Mouse (Mus musculus) forebrain, embryonic 14.5 days (tissue): ENCODE measurements around the gene Adamtsl1. TPM values are rescaled to one million over a fixed set of nuclear protein-coding genes. Genes with fewer than 3 reads are reported as not detected.

ENCODE experiments used
- ATAC-seq: fragments of 200-750 bp; cut with Nextera tagmentation; 2 replicates; pipeline ENCODE4 v1.8.0; 2017; ENCODE audit warnings: mild to moderate bottlenecking, moderate library complexity
- DNase-seq: peaks from one replicate; pipeline ENCODE4 v3.0.0-alpha.2; 2015; ENCODE audit warnings: low spot score
- H3K27ac ChIP-seq: fragments of 300-500 bp; sonication (generic); 2 replicates; pipeline ENCODE4 v1.5.1; 2014; ENCODE audit warnings: low read depth, mild to moderate bottlenecking, control low read depth, low read length, moderate library complexity
- H3K27me3 ChIP-seq: fragments of 300-500 bp; sonication (generic); replicated peaks from 2 replicates; pipeline ENCODE4 v1.6.1; 2014; ENCODE audit warnings: low read length, control low read depth, mixed read lengths; ENCODE audit not compliant: control insufficient read depth, insufficient read depth
- H3K36me3 ChIP-seq: fragments of 300-500 bp; sonication (generic); 2 replicates; pipeline ENCODE4 v1.6.1; 2014; ENCODE audit warnings: low read length, control low read depth; ENCODE audit not compliant: control insufficient read depth, insufficient read depth
- H3K4me1 ChIP-seq: fragments of 300-500 bp; sonication (generic); 2 replicates; pipeline ENCODE4 v1.6.1; 2014; ENCODE audit warnings: antibody characterized with exemption, low read length, control low read depth; ENCODE audit not compliant: control insufficient read depth, insufficient read depth
- H3K4me2 ChIP-seq: fragments of 300-500 bp; sonication (generic); 2 replicates; pipeline ENCODE4 v1.6.1; 2014; ENCODE audit warnings: mild to moderate bottlenecking, control low read depth, low read length
- H3K4me3 ChIP-seq: fragments of 300-500 bp; sonication (generic); 2 replicates; pipeline ENCODE4 v1.5.1; 2014; ENCODE audit warnings: low read depth, low read length, control low read depth
- H3K9ac ChIP-seq: fragments of 300-500 bp; sonication (generic); 2 replicates; pipeline ENCODE4 v1.6.1; 2014; ENCODE audit warnings: mild to moderate bottlenecking, low read length, control low read depth, moderate library complexity
- H3K9me3 ChIP-seq: fragments of 300-500 bp; sonication (generic); replicated peaks from 2 replicates; pipeline ENCODE4 v1.6.1; 2016; ENCODE audit warnings: low read length, control low read depth, mixed read lengths; ENCODE audit not compliant: control insufficient read depth
- WGBS: fragments of 180-500 bp; shearing (Covaris S2); extraction: QIAGEN DNeasy Blood & Tissue Kit; methylation state at CpG from one replicate; pipeline ENCODE4 v1.1.7; 2014; 5-methylcytosine and 5-hydroxymethylcytosine counted together
- polyA plus RNA-seq: library from polyadenylated mRNA; unstranded; fragments of >200 nt; fragmentation: Nextera tagmentation; extraction: Ambion mirVana; gene quantifications from 2 replicates; pipeline ENCODE4 v1.2.1, GENCODE M21; 2014

The Adamtsl1 gene
- polyA plus RNA-seq, 1 experiment from 2014 or later = 2.2 TPM

DNA sequence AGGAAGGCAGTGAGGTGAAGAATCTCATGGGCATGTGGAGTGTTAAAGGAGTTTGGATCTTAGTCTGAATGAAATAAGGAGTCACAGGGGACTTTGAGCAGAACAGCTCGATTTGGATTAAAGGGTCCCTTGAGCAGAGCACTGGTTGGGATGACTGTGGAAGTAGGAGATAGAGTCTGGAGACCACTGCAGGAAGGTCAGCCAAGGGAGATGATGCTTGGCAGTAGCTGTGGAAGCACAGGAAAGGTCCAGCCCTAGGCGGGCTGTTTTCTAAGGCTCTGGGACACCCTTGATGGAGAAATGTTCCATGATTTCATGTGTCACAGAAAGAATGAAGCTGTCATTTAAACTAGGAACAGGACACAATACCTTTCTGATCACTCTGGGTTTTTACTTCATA, 689.3 kb downstream of the Adamtsl1 start:
- H3K27ac ChIP-seq = no peak overlapping the region
- H3K27me3 ChIP-seq = no peaks in the 10 kb centered on the region
- no peak overlapping the region for H3K4me2 ChIP-seq
- no peaks in the 10 kb centered on the region for H3K9me3 ChIP-seq
- WGBS = 78% methylated on average over 2 of the region's 2 CpGs
- DNase-seq (no peak), ATAC-seq (no peak)
- H3K36me3 ChIP-seq = no peaks in the 10 kb centered on the region
- H3K9ac ChIP-seq = no peak overlapping the region
- H3K4me1 ChIP-seq = no peaks in the 10 kb centered on the region
- H3K4me3 ChIP-seq = no peak overlapping the region

DNA sequence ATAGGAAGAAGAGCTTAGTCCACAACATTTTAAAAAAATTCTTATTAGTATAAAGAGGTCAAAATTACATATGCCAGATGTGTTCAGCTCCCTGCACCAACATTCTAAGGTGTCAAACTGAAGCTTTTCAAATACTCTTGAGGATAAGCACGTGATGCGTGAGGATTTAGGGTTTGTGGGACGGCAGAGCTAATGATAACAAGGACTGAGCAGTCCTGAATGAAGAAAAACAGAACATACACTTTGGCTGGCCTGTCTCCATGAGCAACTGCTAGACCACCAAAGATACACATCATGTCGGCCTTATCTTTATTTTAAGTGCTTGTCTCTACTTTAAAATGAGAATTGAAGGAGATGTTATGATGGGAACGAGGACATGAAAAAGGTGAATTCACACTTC, 710.9 kb downstream of the Adamtsl1 start:
- Histone ChIP-seq H3K4me2 (no peak overlapping the region), H3K9me3 (no peaks in the 10 kb centered on the region), H3K36me3 (no peaks in the 10 kb centered on the region), H3K27me3 (no peaks in the 10 kb centered on the region), H3K27ac (no peak overlapping the region), H3K4me3 (no peak overlapping the region), H3K9ac (no peak overlapping the region), H3K4me1 (no peaks in the 10 kb centered on the region)
- DNase-seq (no peak), ATAC-seq (no peak)
- 88% methylated on average over 5 of the region's 5 CpGs for WGBS

DNA sequence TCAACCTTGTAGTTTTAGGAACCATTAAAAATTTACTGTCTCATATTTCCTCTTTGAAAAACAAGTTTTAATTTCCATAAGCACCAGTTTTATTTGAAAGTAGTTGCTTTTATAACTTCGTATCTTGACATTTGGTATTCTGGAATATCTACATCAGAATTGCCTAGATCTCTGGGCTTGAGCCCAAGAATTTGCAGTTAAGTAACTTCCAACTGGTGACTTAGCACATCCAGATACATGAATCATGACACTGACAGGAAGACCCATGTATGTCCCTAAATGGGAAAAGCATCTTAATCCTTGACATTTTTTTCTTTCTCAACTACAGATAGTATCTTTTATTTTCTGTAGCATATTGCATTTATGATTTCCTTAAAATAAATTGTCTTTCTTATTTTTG, 713.1 kb downstream of the Adamtsl1 start:
- H3K27me3 ChIP-seq = no peaks in the 10 kb centered on the region
- H3K4me2 ChIP-seq = no peak overlapping the region
- no peak overlapping the region for H3K27ac ChIP-seq
- H3K36me3 ChIP-seq = no peaks in the 10 kb centered on the region
- no peaks in the 10 kb centered on the region for H3K9me3 ChIP-seq
- no peaks in the 10 kb centered on the region for H3K4me1 ChIP-seq
- H3K9ac ChIP-seq = no peak overlapping the region
- DNase-seq (no peak), ATAC-seq (no peak)
- no peak overlapping the region for H3K4me3 ChIP-seq
- WGBS = 92% methylated on average over 1 of the region's 1 CpGs

DNA sequence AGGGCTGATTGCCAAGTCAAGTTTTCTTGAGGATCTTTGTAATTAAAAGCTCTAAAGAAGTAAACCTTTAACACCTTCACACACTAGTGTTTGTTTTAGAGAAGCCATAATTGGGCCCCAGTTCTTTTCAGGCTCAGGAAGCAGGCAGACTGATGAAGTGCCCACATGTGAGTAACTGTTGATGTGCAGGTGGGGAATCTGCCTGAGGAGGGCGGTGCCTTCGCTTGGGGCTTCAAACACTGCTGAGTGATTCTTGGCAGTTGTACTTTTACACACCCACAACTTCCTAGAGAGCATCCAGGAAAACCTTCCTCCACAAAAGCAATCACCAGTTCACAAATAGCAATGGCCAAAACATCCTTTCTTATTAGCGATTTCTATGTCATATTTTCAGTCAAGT, 719.2 kb downstream of the Adamtsl1 start:
- Histone ChIP-seq H3K27ac (no peak overlapping the region), H3K4me3 (no peak overlapping the region), H3K9me3 (no peaks in the 10 kb centered on the region), H3K27me3 (no peaks in the 10 kb centered on the region), H3K36me3 (no peaks in the 10 kb centered on the region), H3K4me2 (no peak overlapping the region), H3K9ac (no peak overlapping the region), H3K4me1 (no peaks in the 10 kb centered on the region)
- DNase-seq (peak; percentile 9), ATAC-seq (no peak)
- 55% methylated on average over 3 of the region's 3 CpGs for WGBS

DNA sequence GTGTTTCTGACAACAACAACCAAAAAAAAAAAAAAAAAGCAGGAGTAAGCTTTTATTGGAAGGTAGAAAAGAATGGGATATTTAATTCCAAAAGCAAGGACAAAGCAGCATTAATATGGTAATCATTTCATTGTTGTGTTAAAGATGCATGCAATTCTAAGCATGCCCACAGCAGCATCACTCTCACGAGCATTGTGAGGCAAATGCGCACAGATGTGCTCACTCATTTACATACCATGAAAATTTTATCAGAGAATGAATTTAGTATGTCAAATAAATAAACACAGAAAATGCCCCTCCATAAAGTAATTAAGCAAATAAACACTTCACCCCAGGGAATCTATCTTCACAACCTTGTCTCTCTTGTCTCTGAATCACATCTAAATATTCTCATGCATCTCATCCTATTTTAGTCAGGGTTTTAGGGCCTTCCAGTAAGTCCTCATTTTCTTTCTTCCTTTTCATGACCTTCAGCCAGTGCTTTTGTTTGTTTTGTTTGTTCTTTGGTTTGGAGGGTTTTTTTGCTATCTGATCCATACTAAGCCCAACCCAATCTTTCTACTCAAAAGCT, 728.0 kb downstream of the Adamtsl1 start:
- H3K4me1 ChIP-seq = no peaks in the 10 kb centered on the region
- H3K9ac ChIP-seq = no peak overlapping the region
- H3K4me2 ChIP-seq = no peak overlapping the region
- peak; percentile 84 for ATAC-seq
- H3K9me3 ChIP-seq = no peaks in the 10 kb centered on the region
- DNase-seq = peak; percentile 53
- H3K4me3 ChIP-seq = no peak overlapping the region
- no peaks in the 10 kb centered on the region for H3K36me3 ChIP-seq
- 29% methylated on average over 2 of the region's 2 CpGs for WGBS
- H3K27me3 ChIP-seq = no peaks in the 10 kb centered on the region
- no peak overlapping the region for H3K27ac ChIP-seq

DNA sequence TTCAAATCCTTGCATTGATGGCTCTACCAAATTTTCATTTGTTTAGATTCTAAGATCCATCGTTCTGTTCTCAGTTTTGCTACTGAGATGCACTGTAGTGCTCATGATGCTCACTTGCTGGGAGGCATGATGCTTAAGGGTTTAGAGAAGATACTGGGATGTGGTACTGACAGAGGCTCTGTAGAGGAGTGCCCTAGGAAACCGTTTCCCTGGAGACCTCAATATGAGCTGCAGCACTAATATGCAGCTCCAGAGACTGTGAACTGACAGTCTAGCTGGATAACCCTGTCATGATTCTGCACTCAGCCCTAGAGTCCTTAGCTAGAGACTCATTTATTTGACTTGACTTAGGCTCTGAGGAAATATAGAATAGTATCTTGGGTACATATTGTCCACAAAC, 756.1 kb downstream of the Adamtsl1 start:
- ATAC-seq (no peak), DNase-seq (no peak)
- Histone ChIP-seq H3K27me3 (no peaks in the 10 kb centered on the region), H3K9me3 (no peaks in the 10 kb centered on the region), H3K4me2 (no peak overlapping the region), H3K27ac (no peak overlapping the region), H3K36me3 (no peaks in the 10 kb centered on the region), H3K4me3 (no peak overlapping the region), H3K4me1 (no peaks in the 10 kb centered on the region), H3K9ac (no peak overlapping the region)
- 61% methylated on average over 2 of the region's 2 CpGs for WGBS

DNA sequence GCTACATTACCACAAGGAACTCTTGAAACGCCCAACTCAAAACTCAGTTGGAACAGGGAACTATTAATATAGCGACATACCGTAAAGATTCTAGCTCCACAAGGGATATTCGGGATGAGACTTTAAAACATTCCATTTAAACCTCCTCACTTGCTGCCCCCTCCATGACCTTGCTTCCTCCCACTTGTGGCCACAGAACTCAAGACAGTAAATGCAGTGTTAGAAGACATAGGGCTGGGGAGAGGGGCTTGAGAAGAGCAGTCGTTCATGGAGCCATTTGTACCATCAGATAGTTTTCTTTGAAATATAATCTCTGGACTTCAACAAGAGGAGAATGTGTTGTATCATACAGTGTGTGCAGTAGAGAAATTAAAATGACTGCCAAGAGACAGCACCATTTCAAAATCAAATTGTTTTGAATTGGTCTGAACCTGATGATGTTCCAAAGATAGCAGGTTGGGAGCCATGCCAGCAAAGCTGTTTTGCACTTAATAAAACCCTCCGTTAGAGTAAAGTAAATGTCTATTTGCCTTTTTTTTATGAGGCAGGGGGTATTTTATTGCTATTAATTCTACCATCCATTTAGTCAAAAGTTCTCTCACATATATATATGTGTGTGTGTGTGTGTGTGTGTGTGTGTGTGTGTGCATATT, 759.9 kb downstream of the Adamtsl1 start:
- DNase-seq = no peak
- Histone ChIP-seq H3K9ac (no peak overlapping the region), H3K4me2 (no peak overlapping the region), H3K36me3 (no peaks in the 10 kb centered on the region), H3K4me3 (no peak overlapping the region), H3K27me3 (no peaks in the 10 kb centered on the region), H3K9me3 (no peaks in the 10 kb centered on the region), H3K27ac (no peak overlapping the region), H3K4me1 (no peaks in the 10 kb centered on the region)
- 86% methylated on average over 6 of the region's 6 CpGs for WGBS
- ATAC-seq = no peak

DNA sequence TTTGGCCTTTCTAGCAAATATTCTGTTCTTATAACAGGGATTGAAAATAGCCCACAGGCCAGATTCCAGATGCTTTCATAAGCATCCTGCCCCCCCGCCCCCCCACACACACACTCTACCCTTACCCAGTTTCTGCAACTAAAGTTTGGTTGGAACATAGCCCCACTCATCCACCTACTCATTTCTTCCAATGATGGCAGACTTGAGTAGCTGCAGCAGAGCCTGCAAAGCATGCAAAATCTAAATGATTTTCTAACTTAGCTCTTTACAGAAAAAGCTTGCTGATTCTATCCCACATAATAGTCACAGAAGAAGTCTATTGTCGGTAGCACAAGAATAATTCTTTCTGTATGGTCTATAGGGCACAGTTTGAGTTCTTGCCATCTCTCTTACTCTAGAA, 760.7 kb downstream of the Adamtsl1 start:
- H3K27me3 ChIP-seq = no peaks in the 10 kb centered on the region
- no peak for DNase-seq
- no peak for ATAC-seq
- WGBS = 82% methylated on average over 2 of the region's 2 CpGs
- no peaks in the 10 kb centered on the region for H3K9me3 ChIP-seq
- no peaks in the 10 kb centered on the region for H3K4me1 ChIP-seq
- no peaks in the 10 kb centered on the region for H3K36me3 ChIP-seq
- no peak overlapping the region for H3K4me3 ChIP-seq
- H3K27ac ChIP-seq = no peak overlapping the region
- no peak overlapping the region for H3K4me2 ChIP-seq
- H3K9ac ChIP-seq = no peak overlapping the region

DNA sequence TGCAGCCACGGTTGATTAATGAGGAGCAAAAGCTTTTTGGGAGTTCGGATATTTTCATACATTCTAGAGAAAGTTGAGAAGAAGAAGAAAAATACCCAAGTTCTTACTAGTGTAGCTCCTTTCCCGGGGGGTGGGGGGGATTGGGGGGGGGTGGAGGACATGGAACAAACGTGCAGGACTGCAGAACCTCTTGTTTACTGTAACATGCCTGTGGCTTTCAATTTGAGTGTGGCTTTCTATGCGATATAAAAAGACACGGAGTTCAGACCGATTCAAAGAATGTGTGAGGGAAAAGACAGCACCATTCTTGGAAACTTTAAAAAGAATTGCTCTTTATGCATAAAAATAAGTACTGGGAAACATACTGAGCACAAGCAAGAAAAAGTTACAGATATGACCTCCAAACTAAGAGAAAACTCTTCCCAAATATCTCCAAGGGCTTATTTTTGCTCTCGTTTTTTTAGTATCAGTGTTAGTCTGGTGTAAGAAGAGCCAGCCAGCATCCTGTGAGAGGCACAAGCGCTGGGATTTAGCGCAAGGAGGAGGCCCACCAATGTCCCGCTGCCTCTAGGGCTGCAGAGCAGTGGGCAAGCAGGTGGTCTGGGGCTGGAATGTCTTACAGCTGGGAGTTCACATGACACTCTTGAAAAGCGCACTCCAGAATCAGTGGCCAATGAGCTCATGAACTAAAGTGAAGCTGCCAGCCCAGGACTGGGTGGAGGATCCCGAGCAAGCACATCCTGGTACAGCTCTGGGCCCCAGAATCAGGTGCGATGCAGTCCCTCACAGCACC, 762.2 kb downstream of the Adamtsl1 start:
- 65% methylated on average over 14 of the region's 14 CpGs for WGBS

More for the DNA sequence above, 762.2 kb downstream of the Adamtsl1 start:
- DNase-seq = no peak
- Histone ChIP-seq H3K4me1 (no peaks in the 10 kb centered on the region), H3K9me3 (no peaks in the 10 kb centered on the region), H3K4me3 (no peak overlapping the region), H3K4me2 (no peak overlapping the region), H3K27me3 (no peaks in the 10 kb centered on the region), H3K36me3 (no peaks in the 10 kb centered on the region), H3K9ac (no peak overlapping the region), H3K27ac (no peak overlapping the region)
- no peak for ATAC-seq
